Mouse (Mus musculus): ENCODE measurements around the gene Lrrc43. TPM values are rescaled to one million over a fixed set of nuclear protein-coding genes. Genes with fewer than 3 reads are reported as not detected.

The Lrrc43 gene
- polyA plus RNA-seq, 1 experiment, result 0.18 TPM

DNA sequence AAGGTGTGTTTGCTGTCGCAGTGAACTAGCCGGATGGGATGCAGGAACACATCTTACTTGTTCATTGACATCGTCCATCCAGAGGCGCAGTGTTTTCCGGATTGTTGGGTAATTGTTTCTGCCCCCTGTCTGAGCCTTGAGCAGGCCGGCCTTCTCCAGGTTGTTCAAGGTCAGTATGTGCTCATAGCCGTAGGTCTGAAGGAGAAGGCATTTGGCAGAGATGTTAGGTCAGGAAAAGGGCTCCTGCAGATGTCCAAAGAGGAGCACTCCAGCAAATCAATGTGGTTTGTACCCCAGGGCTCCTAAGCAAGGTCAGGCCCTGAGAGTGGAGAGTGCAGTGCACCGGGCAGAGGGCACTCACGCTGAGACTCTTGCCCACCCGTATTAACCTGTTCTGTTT lies 44.7 kb downstream of the Lrrc43 start:
- Histone ChIP-seq H3K27me3 (ENCODE audit: control insufficient read depth, insufficient read depth, low read length) (no peaks in the 10 kb centered on the region), H3K27ac (ENCODE audit: control insufficient read depth, insufficient read depth, low read length) (no peak overlapping the region), H3K4me3 (ENCODE audit: control insufficient read depth, insufficient read depth, low read length) (no peak overlapping the region), H3K4me1 (replicated peaks; ENCODE audit: control insufficient read depth, insufficient read depth, low read length) (no peaks in the 10 kb centered on the region), H3K36me3 (ENCODE audit: control insufficient read depth, insufficient read depth, low read length) (peaks cover 59% of the 10 kb centered on the region)
- no peak for DNase-seq
- TF ChIP-seq CTCF (IDR thresholded peaks at IDR 0.05; ENCODE audit: borderline replicate concordance, control insufficient read depth, extremely low read depth, insufficient read depth, low read length, poor library complexity) (no peak), POLR2A (IDR thresholded peaks at IDR 0.05; ENCODE audit: control insufficient read depth, extremely low read depth, insufficient read depth, low read length, poor library complexity) (no peak)
- 98% methylated on average over 10 of the region's 10 CpGs for WGBS

DNA sequence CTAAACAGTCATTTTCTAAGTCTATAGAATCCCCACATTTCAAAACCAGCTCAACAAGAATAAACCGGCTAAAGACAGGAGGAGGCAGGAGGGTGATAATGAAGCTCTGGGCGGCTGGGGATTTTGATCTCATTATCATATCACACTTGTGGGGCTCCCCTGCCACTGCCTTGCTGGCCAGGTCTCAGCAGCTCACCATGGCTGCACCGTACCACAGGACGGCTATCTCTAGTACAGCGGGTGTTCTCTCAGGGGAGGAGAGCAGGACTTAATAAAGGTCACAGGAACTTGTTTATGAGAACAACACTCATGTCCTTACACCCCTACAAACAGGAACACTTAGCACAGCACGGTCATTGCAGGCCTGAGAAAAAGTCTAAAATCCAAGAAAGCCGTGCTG lies 66.6 kb downstream of the Lrrc43 start:
- no peaks in the 10 kb centered on the region for H3K4me1 ChIP-seq (replicated peaks; ENCODE audit: control insufficient read depth, insufficient read depth, low read length)
- H3K27me3 ChIP-seq (ENCODE audit: control insufficient read depth, insufficient read depth, low read length), result no peaks in the 10 kb centered on the region
- H3K4me3 ChIP-seq (ENCODE audit: control insufficient read depth, insufficient read depth, low read length), result no peak overlapping the region
- TF ChIP-seq CTCF (IDR thresholded peaks at IDR 0.05; ENCODE audit: borderline replicate concordance, control insufficient read depth, extremely low read depth, insufficient read depth, low read length, poor library complexity) (no peak), POLR2A (IDR thresholded peaks at IDR 0.05; ENCODE audit: control insufficient read depth, extremely low read depth, insufficient read depth, low read length, poor library complexity) (no peak)
- WGBS, result 97% methylated on average over 7 of the region's 7 CpGs
- peaks cover 30% of the 10 kb centered on the region for H3K36me3 ChIP-seq (ENCODE audit: control insufficient read depth, insufficient read depth, low read length)
- no peak overlapping the region for H3K27ac ChIP-seq (ENCODE audit: control insufficient read depth, insufficient read depth, low read length)
- DNase-seq, result no peak

DNA sequence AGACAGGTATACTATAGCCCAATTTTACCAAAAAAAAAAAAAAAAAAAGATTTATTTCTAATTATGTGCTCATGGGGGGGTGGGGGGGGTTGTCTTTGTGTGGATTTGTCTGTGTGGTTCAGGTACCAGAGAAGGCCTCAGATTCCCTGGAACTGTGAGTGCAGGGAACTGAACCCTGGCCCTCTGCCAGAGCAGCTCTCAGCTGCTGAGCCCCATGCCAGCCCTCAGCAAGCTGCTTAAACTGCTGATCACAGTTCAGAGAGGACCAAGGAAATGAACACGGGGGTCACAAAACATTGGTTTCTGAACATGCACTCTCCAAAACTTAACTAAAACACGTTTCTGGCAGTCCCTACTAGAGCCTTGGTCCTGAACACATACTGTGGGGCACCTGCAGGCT lies 67.3 kb downstream of the Lrrc43 start:
- DNase-seq, result no peak
- Histone ChIP-seq H3K27ac (ENCODE audit: control insufficient read depth, insufficient read depth, low read length) (no peak overlapping the region), H3K4me1 (replicated peaks; ENCODE audit: control insufficient read depth, insufficient read depth, low read length) (no peaks in the 10 kb centered on the region), H3K27me3 (ENCODE audit: control insufficient read depth, insufficient read depth, low read length) (no peaks in the 10 kb centered on the region), H3K4me3 (ENCODE audit: control insufficient read depth, insufficient read depth, low read length) (no peak overlapping the region), H3K36me3 (ENCODE audit: control insufficient read depth, insufficient read depth, low read length) (peaks cover 34% of the 10 kb centered on the region)
- WGBS, result 89% methylated on average over 2 of the region's 2 CpGs
- no peak for TF ChIP-seq CTCF (IDR thresholded peaks at IDR 0.05; ENCODE audit: borderline replicate concordance, control insufficient read depth, extremely low read depth, insufficient read depth, low read length, poor library complexity)
- TF ChIP-seq POLR2A (IDR thresholded peaks at IDR 0.05; ENCODE audit: control insufficient read depth, extremely low read depth, insufficient read depth, low read length, poor library complexity), result no peak

Other genes starting within 250 kb of the Lrrc43 start
- 2.2 and 2.4 TPM in 2 replicates for gene Wdr66, start 237.2 kb upstream of the Lrrc43 start, polyA plus RNA-seq (2012; rRNA removed)
- gene Bcl7a, start 145.5 kb upstream of the Lrrc43 start, polyA plus RNA-seq (2012; rRNA removed), result 29.4 and 34.4 TPM in 2 replicates
- gene Mlxip, start 94.5 kb upstream of the Lrrc43 start, polyA plus RNA-seq (2012; rRNA removed), result 113 and 124 TPM in 2 replicates
- not detected in 2 replicates for gene Il31, start 184 bp downstream of the Lrrc43 start, polyA plus RNA-seq (2012; rRNA removed)
- gene B3gnt4, start 21.2 kb downstream of the Lrrc43 start, polyA plus RNA-seq (2012; rRNA removed), result 0.28 and 0.63 TPM in 2 replicates
- gene Diablo, start 34.9 kb downstream of the Lrrc43 start, polyA plus RNA-seq (2012; rRNA removed), result 88.1 and 104 TPM in 2 replicates
- 6.6 and 12.1 TPM in 2 replicates for gene Gm49027, start 36.2 kb downstream of the Lrrc43 start, polyA plus RNA-seq (2012; rRNA removed)
- gene Vps33a, start 83.7 kb downstream of the Lrrc43 start, polyA plus RNA-seq (2012; rRNA removed), result 25.2 and 26.3 TPM in 2 replicates
- gene Clip1, start 195.3 kb downstream of the Lrrc43 start, polyA plus RNA-seq (2012; rRNA removed), result 17.1 and 17.6 TPM in 2 replicates
- gene Zcchc8, start 231.8 kb downstream of the Lrrc43 start, polyA plus RNA-seq (2012; rRNA removed), result 71.5 and 78.8 TPM in 2 replicates

All from thymus, adult 2 months (tissue).